Mouse (Mus musculus) C2C12 (cell line): ENCODE measurements around the gene Brpf3.

Source experiments
- CTCF ChIP-seq: IDR thresholded peaks from one replicate; pipeline ENCODE4 v1.5.1; 2011; ENCODE audit not compliant: control insufficient read depth, insufficient read depth, insufficient read length
- MAX ChIP-seq: IDR thresholded peaks from one replicate; pipeline ENCODE4 v1.6.1; 2011; ENCODE audit warnings: mild to moderate bottlenecking, control low read depth
- USF1 ChIP-seq: IDR thresholded peaks from one replicate; pipeline ENCODE4 v1.6.1; 2011; ENCODE audit warnings: low read depth, mild to moderate bottlenecking, control low read depth, moderate library complexity

GRCm38 (mm10) chr17:28856030-28856429, 55.1 kb downstream of the Brpf3 start:
- TF ChIP-seq MAX (no peak), CTCF (no peak), USF1 (no peak)
